Mouse (Mus musculus) liver, postnatal 0 days (tissue): Measurements from ENCODE around the gene Rad51b. TPM values are rescaled to one million over a fixed set of nuclear protein-coding genes. Genes with fewer than 3 reads are reported as not detected.
A peak's percentile ranks its signal among the peaks of the same experiment; 100 is the strongest.

Experiments used
- ATAC-seq: fragments of 200-750 bp; cut with Nextera tagmentation; 2 replicates; pipeline ENCODE4 v1.8.0; 2017; ENCODE audit warnings: mild to moderate bottlenecking, moderate library complexity
- DNase-seq: peaks from one replicate; pipeline ENCODE4 v3.0.0-alpha.2; 2016
- H3K27ac ChIP-seq: fragments of 300-500 bp; sonication (generic); 2 replicates; pipeline ENCODE4 v1.5.1; 2014; ENCODE audit warnings: antibody characterized with exemption, moderate library complexity, mild to moderate bottlenecking, low read depth
- H3K27me3 ChIP-seq: fragments of 300-500 bp; sonication (generic); 2 replicates; pipeline ENCODE4 v1.6.1; 2014; ENCODE audit warnings: low read length, control low read depth, mixed read lengths; ENCODE audit not compliant: insufficient read depth
- H3K36me3 ChIP-seq: fragments of 300-500 bp; sonication (generic); replicated peaks from 2 replicates; pipeline ENCODE4 v1.6.1; 2014; ENCODE audit warnings: mild to moderate bottlenecking, control low read depth, low read length, moderate library complexity, mixed read lengths; ENCODE audit not compliant: insufficient read depth
- H3K4me1 ChIP-seq: fragments of 300-500 bp; sonication (generic); 2 replicates; pipeline ENCODE4 v1.6.1; 2014; ENCODE audit warnings: antibody characterized with exemption, mild to moderate bottlenecking, control low read depth; ENCODE audit not compliant: insufficient read depth
- H3K4me2 ChIP-seq: fragments of 300-500 bp; sonication (generic); 2 replicates; pipeline ENCODE4 v1.6.1; 2014; ENCODE audit warnings: low read depth, mild to moderate bottlenecking, low read length, moderate library complexity, mixed read lengths
- H3K4me3 ChIP-seq: fragments of 300-500 bp; sonication (generic); 2 replicates; pipeline ENCODE4 v1.5.1; 2014; ENCODE audit warnings: low read depth, low read length
- H3K9ac ChIP-seq: fragments of 300-500 bp; sonication (generic); replicated peaks from 2 replicates; pipeline ENCODE4 v1.6.1; 2014; ENCODE audit warnings: mild to moderate bottlenecking, moderate library complexity
- H3K9me3 ChIP-seq: fragments of 300-500 bp; sonication (generic); 2 replicates; pipeline ENCODE4 v1.6.1; 2016; ENCODE audit warnings: mild to moderate bottlenecking, control low read depth, low read length, mixed read lengths
- CTCF ChIP-seq: sonication (generic); IDR thresholded peaks from 2 replicates; pipeline ENCODE4 v1.5.1; 2016; ENCODE audit warnings: antibody characterized with exemption, low read depth
- EP300 ChIP-seq: IDR thresholded peaks from 2 replicates; pipeline ENCODE4 v1.6.1; 2016; ENCODE audit warnings: antibody characterized with exemption, low read depth, mild to moderate bottlenecking
- WGBS: fragments of 180-500 bp; shearing (Covaris S2); extraction: QIAGEN DNeasy Blood & Tissue Kit; methylation state at CpG from one replicate; pipeline ENCODE4 v1.1.7; 2014; ENCODE audit not compliant: insufficient replicate concordance; 5-methylcytosine and 5-hydroxymethylcytosine counted together
- polyA plus RNA-seq: library from polyadenylated mRNA; unstranded; fragments of >200 nt; fragmentation: Nextera tagmentation; extraction: Ambion mirVana; gene quantifications from 2 replicates; pipeline ENCODE4 v1.2.1, GENCODE M21; 2015

The Rad51b gene
- polyA plus RNA-seq, 1 experiment from 2014 or later: 2.5 TPM

- Histone ChIP-seq H3K9me3 (no peaks in the 10 kb centered on the region), H3K27ac (no peak overlapping the region), H3K4me1 (no peaks in the 10 kb centered on the region), H3K36me3 (no peaks in the 10 kb centered on the region), H3K4me3 (no peak overlapping the region), H3K27me3 (no peaks in the 10 kb centered on the region), H3K9ac (no peak overlapping the region), H3K4me2 (no peak overlapping the region)
- ATAC-seq (no peak), DNase-seq (no peak)
- TF ChIP-seq EP300 (no peak), CTCF (no peak)
- WGBS: 82% methylated on average over 6 of the region's 6 CpGs
Measured at GRCm38 (mm10) chr12:79341291-79341845, 44.3 kb downstream of the Rad51b start.

- WGBS: 77% methylated on average over 5 of the region's 5 CpGs
- no peak overlapping the region for H3K27ac ChIP-seq
- H3K36me3 ChIP-seq: no peaks in the 10 kb centered on the region
- H3K4me1 ChIP-seq: no peaks in the 10 kb centered on the region
- TF ChIP-seq CTCF (no peak), EP300 (no peak)
- H3K4me3 ChIP-seq: no peak overlapping the region
- no peak overlapping the region for H3K4me2 ChIP-seq
- ATAC-seq (no peak), DNase-seq (no peak)
- no peaks in the 10 kb centered on the region for H3K9me3 ChIP-seq
- no peak overlapping the region for H3K9ac ChIP-seq
- no peaks in the 10 kb centered on the region for H3K27me3 ChIP-seq
Measured at GRCm38 (mm10) chr12:79346198-79346733, 49.2 kb downstream of the Rad51b start.

- DNase-seq (peak; percentile 61), ATAC-seq (peak; percentile 93)
- Histone ChIP-seq H3K4me2 (no peak overlapping the region), H3K36me3 (no peaks in the 10 kb centered on the region), H3K9ac (no peak overlapping the region), H3K27ac (0 out of 2 replicates have a peak overlapping the region, but pooled peaks have one; percentile 18), H3K4me3 (no peak overlapping the region), H3K4me1 (0 out of 2 replicates have a peak, but pooled peaks cover 8% of the 10 kb centered on the region), H3K9me3 (no peaks in the 10 kb centered on the region), H3K27me3 (no peaks in the 10 kb centered on the region)
- 14% methylated on average over 6 of the region's 6 CpGs for WGBS
- TF ChIP-seq EP300 (no peak; the same call in 1 of the 2 replicates), CTCF (peak; percentile 82)
Measured at GRCm38 (mm10) chr12:79347643-79348042, 50.6 kb downstream of the Rad51b start.

- H3K27me3 ChIP-seq: no peaks in the 10 kb centered on the region
- 80% methylated on average over 7 of the region's 7 CpGs for WGBS
- H3K4me2 ChIP-seq: no peak overlapping the region
- ATAC-seq (no peak), DNase-seq (no peak)
- H3K4me1 ChIP-seq: peaks cover 26% of the 10 kb centered on the region
- no peaks in the 10 kb centered on the region for H3K9me3 ChIP-seq
- H3K36me3 ChIP-seq: no peaks in the 10 kb centered on the region
- TF ChIP-seq EP300: no peak
- no peak for TF ChIP-seq CTCF
- no peak overlapping the region for H3K27ac ChIP-seq
- H3K9ac ChIP-seq: no peak overlapping the region
- H3K4me3 ChIP-seq: no peak overlapping the region
Measured at GRCm38 (mm10) chr12:79351461-79351860, 54.4 kb downstream of the Rad51b start.

- Histone ChIP-seq H3K36me3 (no peaks in the 10 kb centered on the region), H3K4me3 (no peak overlapping the region), H3K9me3 (no peaks in the 10 kb centered on the region), H3K4me1 (peaks cover 32% of the 10 kb centered on the region), H3K4me2 (no peak overlapping the region), H3K9ac (no peak overlapping the region), H3K27ac (peak overlapping the region; percentile 34; the same call in 1 of the 2 replicates), H3K27me3 (no peaks in the 10 kb centered on the region)
- 33% methylated on average over 3 of the region's 3 CpGs for WGBS
- no peak for TF ChIP-seq CTCF
- TF ChIP-seq EP300: peak; percentile 58; the same call in 1 of the 2 replicates
- ATAC-seq (peak; percentile 34; the same call in 1 of the 2 replicates), DNase-seq (no peak)
Measured at GRCm38 (mm10) chr12:79352086-79352741, 55.1 kb downstream of the Rad51b start.

- no peak for DNase-seq
- Histone ChIP-seq H3K4me2 (no peak overlapping the region), H3K27me3 (no peaks in the 10 kb centered on the region), H3K9ac (no peak overlapping the region), H3K4me3 (no peak overlapping the region), H3K27ac (peak overlapping the region; percentile 34; the same call in 1 of the 2 replicates), H3K36me3 (no peaks in the 10 kb centered on the region), H3K4me1 (peaks cover 32% of the 10 kb centered on the region), H3K9me3 (no peaks in the 10 kb centered on the region)
- 17% methylated on average over 3 of the region's 3 CpGs for WGBS
- ATAC-seq: no peak
- TF ChIP-seq CTCF: no peak
- TF ChIP-seq EP300: 0 out of 2 replicates have a peak, but pooled peaks have one; percentile 2
Measured at GRCm38 (mm10) chr12:79352742-79353114, 55.6 kb downstream of the Rad51b start.
